Mouse (Mus musculus): Measurements from ENCODE around the gene Ulk4. TPM values are rescaled to one million over a fixed set of nuclear protein-coding genes. Genes with fewer than 3 reads are reported as not detected.

Gene Ulk4
- polyA plus RNA-seq, 1 experiment from 2014 or later: 166 TPM

- no peak overlapping the region for H3K27ac ChIP-seq (ENCODE audit: low read depth, low read length)
These were observed 147.5 kb downstream of the Ulk4 start for GRCm38 (mm10) chr9:121129533-121129932.

DNA sequence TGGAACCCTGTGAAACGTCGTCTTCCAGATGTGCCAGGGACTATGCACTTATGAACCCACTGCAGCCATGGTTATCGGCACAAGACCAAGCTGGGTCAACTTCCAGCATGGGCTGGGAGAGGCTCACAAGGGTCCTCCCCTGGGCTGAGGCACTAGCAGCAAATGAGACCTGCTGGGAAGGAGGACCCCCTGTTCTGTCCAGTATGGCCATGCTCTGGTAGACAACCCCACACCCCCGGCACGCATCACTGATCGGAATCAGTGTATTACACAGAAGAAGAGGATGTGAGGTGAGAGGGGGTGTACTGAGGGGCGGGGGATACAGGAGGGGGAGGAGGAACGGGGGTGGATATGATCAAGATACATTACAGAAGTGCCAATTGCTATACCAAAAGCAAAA, 148.1 kb downstream of the Ulk4 start:
- ATAC-seq (ENCODE audit: low FRiP score, low TSS enrichment): peak; percentile 79
- 54% methylated on average over 8 of the region's 8 CpGs for WGBS
- peaks cover 3% of the 10 kb centered on the region; the same call in 1 of the 2 replicates for H3K9me3 ChIP-seq (ENCODE audit: control insufficient read depth, low read length)
- H3K27ac ChIP-seq (ENCODE audit: low read depth, low read length): no peak overlapping the region
- no peaks in the 10 kb centered on the region for H3K27me3 ChIP-seq (ENCODE audit: control insufficient read depth, insufficient read depth, low read length)
- H3K4me3 ChIP-seq (ENCODE audit: low read length): no peak overlapping the region
- no peak overlapping the region for H3K9ac ChIP-seq (ENCODE audit: low read depth, low read length)
- H3K36me3 ChIP-seq (ENCODE audit: control insufficient read depth, insufficient read depth, low read length): no peaks in the 10 kb centered on the region
- H3K4me1 ChIP-seq (ENCODE audit: control insufficient read depth, insufficient read depth, low read length): no peaks in the 10 kb centered on the region
- no peak overlapping the region for H3K4me2 ChIP-seq (replicated peaks; ENCODE audit: low read depth, low read length)

More at GRCm38 (mm10) chr9:121129533-121129932, 147.5 kb downstream of the Ulk4 start:
- H3K9me3 ChIP-seq (ENCODE audit: control insufficient read depth, low read length): no peaks in the 10 kb centered on the region
- H3K4me1 ChIP-seq (ENCODE audit: control insufficient read depth, insufficient read depth, low read length): no peaks in the 10 kb centered on the region
- no peaks in the 10 kb centered on the region for H3K36me3 ChIP-seq (ENCODE audit: control insufficient read depth, insufficient read depth, low read length)
- no peaks in the 10 kb centered on the region for H3K27me3 ChIP-seq (ENCODE audit: control insufficient read depth, insufficient read depth, low read length)
- H3K4me2 ChIP-seq (replicated peaks; ENCODE audit: low read depth, low read length): no peak overlapping the region
- H3K4me3 ChIP-seq (ENCODE audit: low read length): no peak overlapping the region
- no peak for ATAC-seq (ENCODE audit: low FRiP score, low TSS enrichment)
- WGBS: 74% methylated on average over 2 of the region's 2 CpGs
- no peak overlapping the region for H3K9ac ChIP-seq (ENCODE audit: low read depth, low read length)

DNA sequence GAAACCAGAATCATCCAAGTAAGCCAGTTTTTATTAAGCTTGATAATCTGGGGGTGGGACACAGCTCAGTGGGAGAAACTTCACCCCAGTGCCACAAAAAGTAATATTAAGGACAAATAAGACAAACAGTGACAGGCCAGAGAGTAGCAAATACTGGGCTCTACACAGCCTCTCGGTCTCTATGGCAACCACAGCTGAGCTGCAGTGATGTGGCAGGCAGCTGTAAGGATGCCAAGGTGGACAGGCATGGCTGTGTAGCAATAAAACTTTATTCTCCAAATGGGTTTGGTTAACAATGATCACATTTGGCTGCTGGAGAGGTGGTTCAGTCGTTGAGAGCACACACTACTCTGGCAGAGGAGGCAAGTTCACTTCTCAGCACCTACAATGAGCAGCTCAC, 150.0 kb downstream of the Ulk4 start:
- no peak for ATAC-seq (ENCODE audit: low FRiP score, low TSS enrichment)
- 54% methylated on average over 2 of the region's 2 CpGs for WGBS
- no peak overlapping the region for H3K9ac ChIP-seq (ENCODE audit: low read depth, low read length)
- H3K9me3 ChIP-seq (ENCODE audit: control insufficient read depth, low read length): peaks cover 3% of the 10 kb centered on the region; the same call in 1 of the 2 replicates
- no peaks in the 10 kb centered on the region for H3K36me3 ChIP-seq (ENCODE audit: control insufficient read depth, insufficient read depth, low read length)
- no peak overlapping the region for H3K27ac ChIP-seq (ENCODE audit: low read depth, low read length)
- H3K4me1 ChIP-seq (ENCODE audit: control insufficient read depth, insufficient read depth, low read length): no peaks in the 10 kb centered on the region
- no peak overlapping the region for H3K4me2 ChIP-seq (replicated peaks; ENCODE audit: low read depth, low read length)
- H3K27me3 ChIP-seq (ENCODE audit: control insufficient read depth, insufficient read depth, low read length): no peaks in the 10 kb centered on the region
- no peak overlapping the region for H3K4me3 ChIP-seq (ENCODE audit: low read length)

- H3K9ac ChIP-seq (ENCODE audit: low read depth, low read length): no peak overlapping the region
- ATAC-seq (ENCODE audit: low FRiP score, low TSS enrichment): peak; percentile 51; the same call in 1 of the 2 replicates
- H3K27ac ChIP-seq (ENCODE audit: low read depth, low read length): no peak overlapping the region
- no peaks in the 10 kb centered on the region for H3K4me1 ChIP-seq (ENCODE audit: control insufficient read depth, insufficient read depth, low read length)
- no peaks in the 10 kb centered on the region for H3K27me3 ChIP-seq (ENCODE audit: control insufficient read depth, insufficient read depth, low read length)
- peaks cover 3% of the 10 kb centered on the region; the same call in 1 of the 2 replicates for H3K9me3 ChIP-seq (ENCODE audit: control insufficient read depth, low read length)
- 37% methylated on average over 8 of the region's 8 CpGs for WGBS
- no peak overlapping the region for H3K4me2 ChIP-seq (replicated peaks; ENCODE audit: low read depth, low read length)
- H3K4me3 ChIP-seq (ENCODE audit: low read length): no peak overlapping the region
- no peaks in the 10 kb centered on the region for H3K36me3 ChIP-seq (ENCODE audit: control insufficient read depth, insufficient read depth, low read length)
These were observed 152.3 kb downstream of the Ulk4 start for GRCm38 (mm10) chr9:121124705-121125104.

GRCm38 (mm10) chr9:121122039-121122438, 155.0 kb downstream of the Ulk4 start:
- Histone ChIP-seq H3K27me3 (ENCODE audit: control insufficient read depth, insufficient read depth, low read length) (no peaks in the 10 kb centered on the region), H3K4me3 (ENCODE audit: low read length) (no peak overlapping the region), H3K27ac (ENCODE audit: low read depth, low read length) (no peak overlapping the region), H3K4me1 (ENCODE audit: control insufficient read depth, insufficient read depth, low read length) (no peaks in the 10 kb centered on the region), H3K9ac (ENCODE audit: low read depth, low read length) (no peak overlapping the region), H3K36me3 (ENCODE audit: control insufficient read depth, insufficient read depth, low read length) (no peaks in the 10 kb centered on the region), H3K9me3 (ENCODE audit: control insufficient read depth, low read length) (peaks cover 3% of the 10 kb centered on the region; the same call in 1 of the 2 replicates), H3K4me2 (replicated peaks; ENCODE audit: low read depth, low read length) (no peak overlapping the region)
- no peak for ATAC-seq (ENCODE audit: low FRiP score, low TSS enrichment)
- WGBS: 61% methylated on average over 5 of the region's 5 CpGs

DNA sequence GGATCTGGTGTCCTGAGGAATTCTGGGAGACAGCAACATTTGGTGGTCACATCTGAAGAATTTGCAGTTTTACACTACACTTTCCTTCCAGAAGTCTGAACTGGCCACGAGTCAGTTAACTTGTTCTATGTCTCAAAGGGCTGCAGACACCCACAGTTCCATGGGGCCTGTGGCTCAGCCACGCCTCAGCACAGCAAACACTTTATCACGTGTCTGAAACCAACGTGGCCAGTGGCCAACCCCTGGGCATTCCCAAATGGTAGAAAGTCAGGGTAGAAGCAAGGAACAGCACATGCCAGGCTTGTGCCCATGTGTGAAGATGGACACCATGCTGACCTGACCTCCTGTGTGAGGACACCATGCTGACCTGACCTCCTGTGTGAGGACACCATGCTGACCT, 159.1 kb downstream of the Ulk4 start:
- no peak for ATAC-seq (ENCODE audit: low FRiP score, low TSS enrichment)
- Histone ChIP-seq H3K27me3 (ENCODE audit: control insufficient read depth, insufficient read depth, low read length) (no peaks in the 10 kb centered on the region), H3K36me3 (ENCODE audit: control insufficient read depth, insufficient read depth, low read length) (no peaks in the 10 kb centered on the region), H3K9me3 (ENCODE audit: control insufficient read depth, low read length) (no peaks in the 10 kb centered on the region), H3K4me2 (replicated peaks; ENCODE audit: low read depth, low read length) (no peak overlapping the region), H3K27ac (ENCODE audit: low read depth, low read length) (no peak overlapping the region), H3K9ac (ENCODE audit: low read depth, low read length) (no peak overlapping the region), H3K4me3 (ENCODE audit: low read length) (no peak overlapping the region), H3K4me1 (ENCODE audit: control insufficient read depth, insufficient read depth, low read length) (no peaks in the 10 kb centered on the region)
- WGBS: 76% methylated on average over 4 of the region's 4 CpGs

DNA sequence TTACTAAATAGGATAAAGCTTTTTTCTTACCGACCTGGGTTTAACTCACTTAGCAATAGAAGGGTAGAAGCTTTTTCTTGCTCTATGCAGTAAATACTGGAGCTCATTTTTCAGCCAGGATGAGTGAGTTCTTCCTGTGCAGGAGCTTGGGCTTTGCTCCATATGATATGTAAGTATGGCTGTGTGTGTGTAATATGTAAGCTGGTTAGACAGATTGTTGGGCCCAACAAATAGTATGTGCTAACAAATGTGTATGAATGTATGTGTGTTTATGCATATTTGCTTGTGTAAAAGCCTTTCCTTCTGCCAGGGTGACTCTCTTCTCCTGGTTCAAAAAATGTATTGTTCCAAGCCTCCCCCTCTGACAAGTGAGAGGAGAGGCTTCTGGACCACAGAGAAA, 164.9 kb downstream of the Ulk4 start:
- WGBS: 53% methylated on average over 1 of the region's 1 CpGs

GRCm38 (mm10) chr9:121108110-121108509, 168.9 kb downstream of the Ulk4 start:
- ATAC-seq (ENCODE audit: low FRiP score, low TSS enrichment): 0 out of 2 replicates have a peak, but pooled peaks have one; percentile 52
- Histone ChIP-seq H3K9me3 (ENCODE audit: control insufficient read depth, low read length) (no peaks in the 10 kb centered on the region), H3K4me1 (ENCODE audit: control insufficient read depth, insufficient read depth, low read length) (no peaks in the 10 kb centered on the region), H3K4me2 (replicated peaks; ENCODE audit: low read depth, low read length) (no peak overlapping the region), H3K4me3 (ENCODE audit: low read length) (no peak overlapping the region), H3K36me3 (ENCODE audit: control insufficient read depth, insufficient read depth, low read length) (no peaks in the 10 kb centered on the region), H3K27me3 (ENCODE audit: control insufficient read depth, insufficient read depth, low read length) (no peaks in the 10 kb centered on the region), H3K27ac (ENCODE audit: low read depth, low read length) (no peak overlapping the region), H3K9ac (ENCODE audit: low read depth, low read length) (no peak overlapping the region)
- WGBS: 12% methylated on average over 10 of the region's 10 CpGs

More for the DNA sequence above, 164.9 kb downstream of the Ulk4 start:
- H3K4me3 ChIP-seq (ENCODE audit: low read length): no peak overlapping the region
- no peak for ATAC-seq (ENCODE audit: low FRiP score, low TSS enrichment)
- H3K9me3 ChIP-seq (ENCODE audit: control insufficient read depth, low read length): no peaks in the 10 kb centered on the region
- no peak overlapping the region for H3K4me2 ChIP-seq (replicated peaks; ENCODE audit: low read depth, low read length)
- H3K27ac ChIP-seq (ENCODE audit: low read depth, low read length): no peak overlapping the region
- no peaks in the 10 kb centered on the region for H3K36me3 ChIP-seq (ENCODE audit: control insufficient read depth, insufficient read depth, low read length)
- H3K27me3 ChIP-seq (ENCODE audit: control insufficient read depth, insufficient read depth, low read length): no peaks in the 10 kb centered on the region
- no peak overlapping the region for H3K9ac ChIP-seq (ENCODE audit: low read depth, low read length)
- no peaks in the 10 kb centered on the region for H3K4me1 ChIP-seq (ENCODE audit: control insufficient read depth, insufficient read depth, low read length)

- Histone ChIP-seq H3K9ac (ENCODE audit: low read depth, low read length) (no peak overlapping the region), H3K27ac (ENCODE audit: low read depth, low read length) (no peak overlapping the region), H3K4me3 (ENCODE audit: low read length) (no peak overlapping the region), H3K9me3 (ENCODE audit: control insufficient read depth, low read length) (no peaks in the 10 kb centered on the region), H3K4me2 (replicated peaks; ENCODE audit: low read depth, low read length) (no peak overlapping the region), H3K27me3 (ENCODE audit: control insufficient read depth, insufficient read depth, low read length) (no peaks in the 10 kb centered on the region), H3K4me1 (ENCODE audit: control insufficient read depth, insufficient read depth, low read length) (no peaks in the 10 kb centered on the region), H3K36me3 (ENCODE audit: control insufficient read depth, insufficient read depth, low read length) (no peaks in the 10 kb centered on the region)
- ATAC-seq (ENCODE audit: low FRiP score, low TSS enrichment): 0 out of 2 replicates have a peak, but pooled peaks have one; percentile 9
- WGBS: 80% methylated on average over 5 of the region's 5 CpGs
These were observed 169.4 kb downstream of the Ulk4 start for GRCm38 (mm10) chr9:121107643-121108042.
